Mouse (Mus musculus) layer of hippocampus, postnatal 25 days (tissue): ENCODE measurements around the gene Dynll2. TPM values are rescaled to one million over a fixed set of nuclear protein-coding genes. Genes with fewer than 3 reads are reported as not detected.

Source experiments
- DNase-seq, 2 experiments: peaks; one replicate each; pipeline ENCODE4 v3.0.0; 2022; ENCODE audit warnings: mixed read lengths in 2 of 2, low spot score in 1 of 2; ENCODE audit errors: extremely low spot score in 1 of 2
- total RNA-seq, 2 experiments: library from RNA; stranded (reverse); gene quantifications; 2 replicates each; pipeline ENCODE4 v1.2.3; 2021

Dynll2 gene
- total RNA-seq, 2 experiments from 2014 or later: 435 to 462 TPM

DNA sequence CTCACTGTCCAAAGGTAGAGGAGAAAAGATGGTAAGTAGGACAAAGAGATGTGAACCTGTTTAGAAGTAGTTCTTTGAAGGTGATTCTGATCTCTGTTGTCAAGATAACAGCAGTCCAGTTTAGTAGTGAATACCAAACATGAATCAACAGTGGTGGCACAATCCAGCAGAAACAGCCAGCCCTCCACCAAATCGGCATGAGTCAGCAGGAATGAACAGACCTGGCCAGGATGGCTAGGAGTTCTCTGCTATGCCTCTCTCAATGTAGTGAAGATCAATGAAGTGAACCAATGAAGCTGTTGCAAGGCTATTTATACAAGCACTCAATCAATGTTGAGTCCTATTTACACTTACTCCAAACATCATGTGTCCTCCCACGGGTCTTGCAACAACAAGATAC lies 57.0 kb downstream of the Dynll2 start:
- no peak for DNase-seq

Other genes with a start within 250 kb of the Dynll2 start
- gene Supt4a, start 250.0 kb downstream of the Dynll2 start, total RNA-seq: 10 to 100 TPM; 65.7 to 81.0 TPM
- 100 to 1,000 TPM; 128 to 163 TPM for gene Tspoap1, start 227.0 kb downstream of the Dynll2 start, total RNA-seq
- gene Mpo, start 194.0 kb downstream of the Dynll2 start, total RNA-seq: under 1 TPM; 0.14 to 0.17 TPM
- gene Lpo, start 159.2 kb downstream of the Dynll2 start, total RNA-seq: 1 to 10 TPM in 1 of 2 experiments, under 1 TPM in 1; 0.45 to 1.0 TPM
- 1 to 10 TPM; 5.3 to 6.2 TPM for gene Mks1, start 134.3 kb downstream of the Dynll2 start, total RNA-seq
- under 1 TPM; 0.10 to 0.21 TPM for gene Epx, start 112.0 kb downstream of the Dynll2 start, total RNA-seq
- gene Olfr462, start 95.3 kb downstream of the Dynll2 start, total RNA-seq: not detected
- not detected for gene Olfr463, start 90.1 kb downstream of the Dynll2 start, total RNA-seq
- gene Olfr464, start 66.6 kb downstream of the Dynll2 start, total RNA-seq: not detected
- gene Srsf1, start 59.8 kb upstream of the Dynll2 start, total RNA-seq: 100 to 1,000 TPM; 191 to 221 TPM
- 10 to 100 TPM; 22.1 TPM for gene Vezf1, start 80.7 kb upstream of the Dynll2 start, total RNA-seq
- 10 to 100 TPM; 26.0 to 33.3 TPM for gene Cuedc1, start 110.5 kb upstream of the Dynll2 start, total RNA-seq
- gene Mrps23, start 216.9 kb upstream of the Dynll2 start, total RNA-seq: 10 to 100 TPM; 66.1 to 66.6 TPM